9 mouse cellular contexts compared by ENCODE assay signal in the genomic region with DNA sequence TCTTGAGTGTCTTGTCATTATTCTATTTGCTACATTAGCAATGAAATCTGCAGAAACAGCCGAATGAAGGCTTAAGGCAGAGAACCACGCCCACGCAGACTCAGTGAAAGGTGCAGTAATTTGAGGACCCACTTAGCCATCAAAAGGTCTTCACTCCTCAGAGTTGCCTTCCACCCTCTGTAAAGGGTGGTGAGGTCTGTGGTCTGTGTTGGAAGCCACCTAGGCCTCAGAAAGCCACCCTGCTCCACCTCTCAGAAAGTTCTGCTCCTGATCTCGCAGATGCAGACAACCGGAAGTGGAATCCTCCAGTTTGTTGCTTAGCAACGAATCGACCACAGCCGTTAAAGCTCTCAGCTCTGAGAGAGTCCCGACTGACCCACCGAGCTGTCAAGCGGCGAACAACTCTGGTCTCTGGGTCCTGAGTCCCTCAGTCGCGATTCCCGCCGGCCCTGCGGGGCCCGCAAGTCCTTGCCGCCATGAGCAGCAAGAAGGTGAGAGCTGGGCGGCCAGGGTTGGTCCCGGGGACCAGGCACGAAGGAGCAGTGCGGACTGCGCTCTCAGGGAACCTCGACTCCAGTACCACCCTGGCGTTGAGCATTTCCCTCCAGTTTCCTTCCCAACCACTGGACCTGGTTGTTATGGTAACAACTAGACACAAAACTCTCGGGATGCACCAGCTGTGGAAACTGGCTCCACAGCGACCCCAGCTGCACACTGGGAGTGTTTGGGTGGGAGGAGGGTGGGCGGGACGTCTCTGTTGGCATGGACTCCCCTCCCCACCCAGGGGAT. TPM values are rescaled to one million over a fixed set of nuclear protein-coding genes. Genes with fewer than 3 reads are reported as not detected.
DNase-seq lines count a peak whose midpoint lies in the region; ATAC-seq lines count a peak whose summit lies in the region.
"Had no signal": no experiment of that assay in that cellular context is flagged by ENCODE, and none has a peak within 500 bp of the region (broad histone marks: within the 10 kb centered on the region; RNA-seq: fewer than 3 reads in every experiment).

A gene (plus strand): TSS at position 456 of the 789 bp plus-strand sequence.

- H3K9me3 ChIP-seq in heart, embryonic 10.5 days: no peaks in the 10 kb centered on the region
- H3K9me3 ChIP-seq in forebrain, embryonic 13.5 days (replicated peaks): no peaks in the 10 kb centered on the region
- H3K9me3 ChIP-seq: G1E had no signal

- WGBS in heart, embryonic 10.5 days: 9% methylated on average over 30 of the region's 30 CpGs
- 10% methylated on average over 30 of the region's 30 CpGs for WGBS in forebrain, embryonic 13.5 days

- DNase-seq in heart, embryonic 10.5 days (ENCODE audit: low spot score): peak; percentile 79
- no peak for DNase-seq in heart, adult 11 months
- DNase-seq in Muller cell, postnatal 12 days (ENCODE audit: inconsistent ontology term): peak; percentile 34
- peak; percentile 34 to 52 for DNase-seq in left cerebral cortex, postnatal 25 days (ENCODE audit: low spot score in 2 of 2)
- peak; percentile 23 for DNase-seq in naive thymus-derived CD4-positive, alpha-beta T cell, adult 2 months (ENCODE audit: low read depth)
- DNase-seq in thymus, postnatal 14 days: peak; percentile 40

- H3K9ac ChIP-seq in forebrain, embryonic 13.5 days: peak within 1 kb of the TSS; percentile 62

- no peaks in the 10 kb centered on the region for H3K27me3 ChIP-seq in heart, embryonic 10.5 days (ENCODE audit: insufficient read depth, poor library complexity, severe bottlenecking)
- no peaks in the 10 kb centered on the region for H3K27me3 ChIP-seq in forebrain, embryonic 13.5 days

- peak within 1 kb of the TSS; percentile 75 for H3K4me2 ChIP-seq in forebrain, embryonic 13.5 days

- intact Hi-C loops in left cerebral cortex, postnatal 25 days (cut with DNase I): no loop called here

- no peaks in the 10 kb centered on the region for H3K36me3 ChIP-seq in heart, embryonic 10.5 days
- no peaks in the 10 kb centered on the region for H3K36me3 ChIP-seq in forebrain, embryonic 13.5 days (ENCODE audit: poor library complexity, severe bottlenecking)
- H3K36me3 ChIP-seq: G1E had no signal

- peak; percentile 83 for ATAC-seq in forebrain, embryonic 13.5 days
- no peak; the same call in 1 of the 2 replicates for ATAC-seq in granulocyte monocyte progenitor cell, adult 5-6 weeks (replicated peaks; ENCODE audit: poor library complexity, severe bottlenecking)

- H3K4me1 ChIP-seq in heart, embryonic 10.5 days: peaks cover 8% of the 10 kb centered on the region; the same call in 1 of the 2 replicates
- peaks cover 8% of the 10 kb centered on the region; the same call in 1 of the 2 replicates for H3K4me1 ChIP-seq in forebrain, embryonic 13.5 days

- peak within 1 kb of the TSS; percentile 74; the same call in 1 of the 2 replicates for H3K27ac ChIP-seq in heart, embryonic 10.5 days
- H3K27ac ChIP-seq in forebrain, embryonic 13.5 days: no peak within 1 kb of the TSS

- peak within 1 kb of the TSS; percentile 72 for H3K4me3 ChIP-seq in heart, embryonic 10.5 days
- peak within 1 kb of the TSS; percentile 57 for H3K4me3 ChIP-seq in forebrain, embryonic 13.5 days

RNA-seq across cellular contexts. Expression of the gene that starts here (rescaled TPM):
- polyA plus RNA-seq in heart, embryonic 10.5 days (2016; fragmentation: Nextera tagmentation; extraction: Ambion mirVana): 0.09 and 0.23 TPM in 2 replicates
- polyA plus RNA-seq in forebrain, embryonic 13.5 days (2015; fragmentation: Nextera tagmentation; extraction: Ambion mirVana): 0.13 and 0.20 TPM in 2 replicates
- 1 to 10 TPM in 1 of 2 experiments, under 1 TPM in 1; 0.62 to 1.1 TPM for total RNA-seq in left cerebral cortex, postnatal 25 days (2021)
- total RNA-seq in granulocyte monocyte progenitor cell, adult 5-6 weeks (2014; fragmentation: Nextera tagmentation): not detected in 2 replicates
- total RNA-seq in granulocyte monocyte progenitor cell, adult 5-6 weeks (2017): not detected in 2 replicates
- polyA plus RNA-seq: G1E had no signal

Comparison
In these comparisons a context has a peak if more than half of its experiments do, and no peak if none do; other contexts are left out.
1. Peak in DNase-seq, H3K4me3 ChIP-seq and H3K27ac ChIP-seq in heart, embryonic 10.5 days; RNA of the gene not detected or under 1 TPM.
2. Peak in ATAC-seq, H3K4me3 ChIP-seq, H3K9ac ChIP-seq and H3K4me2 ChIP-seq in forebrain, embryonic 13.5 days; RNA of the gene not detected or under 1 TPM.